Mouse (Mus musculus) brain, embryonic 14.5 days (tissue): ENCODE results near the gene Tmem106c. TPM values are rescaled to one million over a fixed set of nuclear protein-coding genes. Genes with fewer than 3 reads are reported as not detected.
A peak's percentile ranks its signal among the peaks of the same experiment; 100 is the strongest.

Experiments used
- DNase-seq: peaks from one replicate; pipeline ENCODE4 v3.0.0-alpha.2; 2011; ENCODE audit warnings: low read depth
- CTCF ChIP-seq: fragments of 200-500 bp; IDR thresholded peaks from 2 replicates; pipeline ENCODE4 v1.5.1; 2012; ENCODE audit warnings: inconsistent platforms, mild to moderate bottlenecking, moderate library complexity, borderline replicate concordance; ENCODE audit not compliant: insufficient read depth, insufficient read length; ENCODE audit errors: extremely low read depth
- POLR2A ChIP-seq: fragments of 200-500 bp; IDR thresholded peaks from 2 replicates; pipeline ENCODE4 v1.6.1; 2012; ENCODE audit warnings: mild to moderate bottlenecking, inconsistent platforms, borderline replicate concordance; ENCODE audit not compliant: poor library complexity, insufficient read depth, insufficient read length, severe bottlenecking; ENCODE audit errors: extremely low read depth
- polyA plus RNA-seq: library from polyadenylated mRNA; depleted of rRNA; stranded (reverse); fragments of >200 nt; gene quantifications from 2 replicates; pipeline ENCODE4 v1.2.3, GENCODE M21; 2012; rRNA removed

Tmem106c gene
- polyA plus RNA-seq, 1 experiment = 57.7 TPM

DNA sequence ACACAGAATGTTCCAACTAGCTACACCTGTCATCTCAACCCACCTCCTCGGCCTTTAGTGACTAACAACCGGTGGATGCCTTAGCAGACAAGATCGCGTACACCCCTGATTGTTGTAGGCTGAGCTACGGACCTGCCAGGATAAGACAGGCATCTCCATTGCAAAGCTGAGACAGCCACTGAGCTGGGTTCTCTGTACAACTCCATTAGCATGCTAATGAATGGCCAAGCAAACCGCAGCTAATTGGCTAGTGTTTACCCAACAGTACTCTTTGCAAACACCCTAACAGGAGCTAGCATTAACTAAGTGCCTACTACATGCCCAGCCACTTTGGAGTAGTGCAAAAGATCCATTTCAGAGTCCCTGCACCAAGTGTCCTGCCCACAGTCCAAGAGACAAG, 48.8 kb downstream of the Tmem106c start:
- DNase-seq = peak; percentile 76
- TF ChIP-seq POLR2A (no peak), CTCF (no peak)

- no peak for TF ChIP-seq POLR2A
- TF ChIP-seq CTCF = no peak
- no peak for DNase-seq
Measured at GRCm38 (mm10) chr15:98017925-98018324, 53.9 kb downstream of the Tmem106c start.

GRCm38 (mm10) chr15:98019047-98019446, 55.0 kb downstream of the Tmem106c start:
- no peak for TF ChIP-seq POLR2A
- TF ChIP-seq CTCF = no peak

More at GRCm38 (mm10) chr15:98019047-98019446, 55.0 kb downstream of the Tmem106c start:
- no peak for DNase-seq

Other genes with a start within 250 kb of the Tmem106c start
- gene Endou, start 232.9 kb upstream of the Tmem106c start, polyA plus RNA-seq = 0.90 and 1.3 TPM in 2 replicates
- 19.7 and 20.4 TPM in 2 replicates for gene Rapgef3, start 196.2 kb upstream of the Tmem106c start, polyA plus RNA-seq
- gene Slc48a1, start 185.7 kb upstream of the Tmem106c start, polyA plus RNA-seq = 34.5 and 39.5 TPM in 2 replicates
- 78.2 and 82.1 TPM in 2 replicates for gene Hdac7, start 119.7 kb upstream of the Tmem106c start, polyA plus RNA-seq
- 0.25 and 0.26 TPM in 2 replicates for gene Vdr, start 53.6 kb upstream of the Tmem106c start, polyA plus RNA-seq
- gene Col2a1, start 40.5 kb downstream of the Tmem106c start, polyA plus RNA-seq = 60.2 and 78.5 TPM in 2 replicates
- 96.7 and 102 TPM in 2 replicates for gene Pfkm, start 128.4 kb downstream of the Tmem106c start, polyA plus RNA-seq
- 20.0 and 25.3 TPM in 2 replicates for gene Senp1, start 129.5 kb downstream of the Tmem106c start, polyA plus RNA-seq
- 53.9 and 60.1 TPM in 2 replicates for gene Asb8, start 201.4 kb downstream of the Tmem106c start, polyA plus RNA-seq
- gene Ccdc184, start 203.0 kb downstream of the Tmem106c start, polyA plus RNA-seq = 43.2 and 59.2 TPM in 2 replicates
- gene Olfr288, start 231.3 kb downstream of the Tmem106c start, polyA plus RNA-seq = not detected in 2 replicates